Mouse (Mus musculus) neutrophil, adult 65 days (primary cell): Measurements from ENCODE around the gene Tfdp1. TPM values are rescaled to one million over a fixed set of nuclear protein-coding genes. Genes with fewer than 3 reads are reported as not detected.

Experiments
- total RNA-seq: library from RNA; stranded (reverse); gene quantifications from 2 replicates; pipeline ENCODE4 v1.2.4, GENCODE M21; 2023

Gene Tfdp1
- 150 and 168 TPM in 2 replicates for total RNA-seq

DNA sequence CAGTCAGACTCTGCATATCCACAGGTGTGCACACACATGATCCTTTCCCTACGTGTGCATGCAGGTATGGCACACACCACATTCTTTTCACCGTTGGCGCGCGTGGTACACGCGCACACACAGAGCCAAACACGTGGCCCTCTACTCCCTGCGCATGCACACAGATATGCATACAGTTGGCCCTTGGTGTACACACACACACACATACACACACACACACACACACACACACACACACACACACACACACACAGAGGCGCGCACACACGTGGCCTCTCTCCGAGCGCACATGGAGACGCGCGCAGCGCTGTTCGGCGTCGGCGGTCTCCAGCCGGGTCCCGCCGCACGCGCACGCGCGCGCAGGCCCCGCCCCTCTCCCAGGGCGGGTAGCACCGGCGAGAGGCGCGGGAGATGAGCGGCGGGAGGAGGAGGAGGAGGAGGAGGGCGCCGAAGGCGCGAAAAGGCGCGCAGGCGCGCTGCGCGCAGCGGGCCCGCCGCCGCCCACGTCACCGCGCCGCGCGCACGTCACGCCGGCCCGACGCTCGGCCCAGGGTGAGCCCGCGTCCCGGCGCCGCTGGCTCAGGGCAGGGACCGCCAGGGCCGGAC lies at the start of gene Tfdp1:
Tfdp1 (plus strand) TSS at position 497 of the 606 bp plus-strand sequence.

DNA sequence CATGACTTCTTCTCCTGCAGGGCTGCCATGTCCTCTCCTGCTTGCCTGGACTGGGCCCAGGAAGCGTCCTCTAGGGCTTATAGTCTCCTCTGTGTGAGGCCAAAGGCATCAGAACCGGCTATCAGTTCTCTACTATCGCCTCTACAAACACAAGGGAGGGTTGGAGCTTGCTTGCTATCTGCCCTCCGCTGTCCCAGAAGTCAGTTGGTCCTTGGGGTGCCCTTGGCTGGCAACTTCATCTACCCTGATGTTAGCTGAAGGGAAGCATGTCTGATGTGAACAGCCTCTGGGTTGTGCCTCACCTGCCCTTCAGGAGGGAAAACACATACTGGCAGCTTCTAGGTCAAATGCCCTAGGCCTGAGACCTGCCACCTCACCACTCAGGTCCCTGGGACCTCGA lies 58.2 kb downstream of the Tfdp1 start, which contains the start of gene Atp4b:
Atp4b (minus strand) TSS at position 101 of the 400 bp plus-strand sequence.

DNA sequence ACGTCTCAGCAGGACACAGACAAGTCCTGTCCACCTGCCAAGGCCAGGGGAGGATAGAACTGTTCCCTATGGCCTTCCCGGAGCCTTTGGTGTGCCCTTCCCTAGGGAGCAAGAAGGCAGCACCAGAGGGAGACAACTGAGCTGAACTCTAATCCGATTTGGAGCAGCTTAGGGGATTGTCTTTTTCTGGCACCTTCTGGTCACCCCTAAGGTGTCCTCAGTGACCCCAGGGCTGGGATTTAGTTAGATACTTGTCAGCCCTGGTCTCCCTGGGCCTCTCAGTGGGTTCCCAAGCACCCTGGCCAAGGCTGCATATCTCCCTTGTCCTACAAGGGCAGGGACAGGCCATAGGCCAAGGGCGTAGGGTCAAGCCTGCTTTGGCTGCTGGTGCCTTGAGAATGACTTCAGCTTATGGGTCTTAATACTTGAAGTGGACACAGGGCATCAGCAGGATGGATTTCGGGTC lies 66.1 kb downstream of the Tfdp1 start, which contains the start of gene Grk1:
Grk1 (plus strand) TSS at position 416 of the 466 bp plus-strand sequence.

Other genes starting within 250 kb of the Tfdp1 start
- 24.9 and 30.7 TPM in 2 replicates for gene Pcid2, start 233.3 kb upstream of the Tfdp1 start, total RNA-seq
- 29.1 and 39.8 TPM in 2 replicates for gene Cul4a, start 233.1 kb upstream of the Tfdp1 start, total RNA-seq
- gene Lamp1, start 179.6 kb upstream of the Tfdp1 start, total RNA-seq = 275 and 313 TPM in 2 replicates
- gene Grtp1, start 138.1 kb upstream of the Tfdp1 start, total RNA-seq = not detected in 2 replicates
- gene Adprhl1, start 84.6 kb upstream of the Tfdp1 start, total RNA-seq = not detected in 2 replicates
- 6.1 and 7.5 TPM in 2 replicates for gene Dcun1d2, start 50.6 kb upstream of the Tfdp1 start, total RNA-seq
- 46.5 and 58.3 TPM in 2 replicates for gene Tmco3, start 50.6 kb upstream of the Tfdp1 start, total RNA-seq
- gene Atp4b, start 58.1 kb downstream of the Tfdp1 start, total RNA-seq = not detected in 2 replicates
- gene Grk1, start 66.3 kb downstream of the Tfdp1 start, total RNA-seq = 0.14 and 0.19 TPM in 2 replicates
- not detected in 2 replicates for gene Tmem255b, start 96.4 kb downstream of the Tfdp1 start, total RNA-seq
- 0.84 and 0.88 TPM in 2 replicates for gene Gas6, start 155.7 kb downstream of the Tfdp1 start, total RNA-seq
- 2.4 and 5.1 TPM in 2 replicates for gene 1700029H14Rik, start 223.7 kb downstream of the Tfdp1 start, total RNA-seq